Mouse (Mus musculus) stomach, embryonic 15.5 days (tissue): ENCODE data around the gene 1700024B05Rik. TPM values are rescaled to one million over a fixed set of nuclear protein-coding genes. Genes with fewer than 3 reads are reported as not detected.
"Not testable (repeated sequence)": the region's sequence is repeated elsewhere in the genome, so short reads cannot be mapped to it uniquely, and the experiment has no call there.

Source experiments
- ATAC-seq: fragments of 200-750 bp; cut with Nextera tagmentation; 2 replicates; pipeline ENCODE4 v1.8.0; 2017; ENCODE audit warnings: low read depth, moderate number of reproducible peaks, moderate TSS enrichment; ENCODE audit not compliant: insufficient read depth, low FRiP score
- H3K27ac ChIP-seq: fragments of 300-500 bp; sonication (generic); 2 replicates; pipeline ENCODE4 v1.5.1; 2015; ENCODE audit warnings: mild to moderate bottlenecking, inconsistent platforms
- H3K27me3 ChIP-seq: fragments of 300-500 bp; sonication (generic); replicated peaks from 2 replicates; pipeline ENCODE4 v1.6.1; 2015; ENCODE audit warnings: inconsistent platforms
- H3K36me3 ChIP-seq: fragments of 300-500 bp; sonication (generic); 2 replicates; pipeline ENCODE4 v1.6.1; 2015; ENCODE audit warnings: inconsistent platforms
- H3K4me1 ChIP-seq: fragments of 300-500 bp; sonication (generic); 2 replicates; pipeline ENCODE4 v1.6.1; 2015; ENCODE audit warnings: inconsistent platforms
- H3K4me2 ChIP-seq: fragments of 300-500 bp; sonication (generic); 2 replicates; pipeline ENCODE4 v1.6.1; 2015; ENCODE audit warnings: mild to moderate bottlenecking, inconsistent platforms
- H3K4me3 ChIP-seq: fragments of 300-500 bp; sonication (generic); replicated peaks from 2 replicates; pipeline ENCODE4 v1.5.1; 2015; ENCODE audit warnings: inconsistent platforms
- H3K9ac ChIP-seq: fragments of 300-500 bp; sonication (generic); 2 replicates; pipeline ENCODE4 v1.6.1; 2015; ENCODE audit warnings: inconsistent platforms
- H3K9me3 ChIP-seq: fragments of 300-500 bp; sonication (generic); 2 replicates; pipeline ENCODE4 v1.6.1; 2016; ENCODE audit warnings: inconsistent platforms
- WGBS: fragments of 180-500 bp; shearing (Covaris S2); methylation state at CpG from one replicate; pipeline ENCODE4 v1.1.7; 2015; 5-methylcytosine and 5-hydroxymethylcytosine counted together
- polyA plus RNA-seq: library from polyadenylated mRNA; unstranded; fragments of >200 nt; fragmentation: Nextera tagmentation; extraction: Ambion mirVana; gene quantifications from 2 replicates; pipeline ENCODE4 v1.2.1, GENCODE M21; 2015

1700024B05Rik gene
- polyA plus RNA-seq, result not detected in 2 replicates

- H3K36me3 ChIP-seq, H3K27ac ChIP-seq, ATAC-seq, H3K27me3 ChIP-seq, H3K4me1 ChIP-seq, H3K4me3 ChIP-seq, H3K4me2 ChIP-seq, H3K9me3 ChIP-seq, H3K9ac ChIP-seq: not testable (repeated sequence)
- 90% methylated on average over 1 of the region's 2 CpGs for WGBS
Observed at GRCm38 (mm10) chr14:41943695-41944094, at the start of gene 1700024B05Rik. Gene 1700024B05Rik, plus strand, starts transcription at chr14:41943995.

GRCm38 (mm10) chr14:41907190-41907589 lies 36.6 kb upstream of the 1700024B05Rik start, which contains the start of gene Gm7980:
Gene Gm7980, minus strand, starts transcription at chr14:41907290.
- not testable (repeated sequence) for H3K27me3 ChIP-seq, H3K4me2 ChIP-seq, H3K4me3 ChIP-seq, H3K27ac ChIP-seq, ATAC-seq, H3K9me3 ChIP-seq, H3K36me3 ChIP-seq, H3K9ac ChIP-seq, H3K4me1 ChIP-seq
- no CpG with 5 or more reads among the region's 2 CpGs for WGBS

DNA sequence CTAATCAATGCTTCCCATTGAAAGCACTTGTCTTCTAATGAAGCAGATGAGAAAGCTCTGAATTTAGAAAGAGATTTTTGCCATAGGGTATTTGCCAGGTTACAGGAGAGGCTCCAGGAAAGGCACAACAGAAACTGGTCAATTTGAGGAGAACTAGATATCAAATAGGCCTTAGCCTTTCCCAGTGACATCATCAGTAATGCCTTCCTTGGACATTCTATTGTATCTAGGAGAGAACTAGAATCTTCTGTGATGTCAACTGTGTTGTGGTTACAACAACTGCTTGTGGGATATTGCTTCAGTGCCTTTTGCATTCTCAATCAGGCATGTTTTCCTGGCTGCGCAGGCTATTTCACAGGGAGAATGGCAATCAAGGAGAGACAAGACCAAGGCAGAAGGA lies 19.1 kb upstream of the 1700024B05Rik start, which contains the start of gene 1700049E17Rik1:
Gene 1700049E17Rik1, plus strand, starts transcription at position 301 of the 400 bp plus-strand sequence.
- not testable (repeated sequence) for H3K9ac ChIP-seq, ATAC-seq, H3K4me1 ChIP-seq, H3K27me3 ChIP-seq, H3K9me3 ChIP-seq, H3K27ac ChIP-seq, H3K4me2 ChIP-seq, H3K36me3 ChIP-seq, H3K4me3 ChIP-seq
- WGBS, result no CpG with 5 or more reads among the region's 1 CpGs

DNA sequence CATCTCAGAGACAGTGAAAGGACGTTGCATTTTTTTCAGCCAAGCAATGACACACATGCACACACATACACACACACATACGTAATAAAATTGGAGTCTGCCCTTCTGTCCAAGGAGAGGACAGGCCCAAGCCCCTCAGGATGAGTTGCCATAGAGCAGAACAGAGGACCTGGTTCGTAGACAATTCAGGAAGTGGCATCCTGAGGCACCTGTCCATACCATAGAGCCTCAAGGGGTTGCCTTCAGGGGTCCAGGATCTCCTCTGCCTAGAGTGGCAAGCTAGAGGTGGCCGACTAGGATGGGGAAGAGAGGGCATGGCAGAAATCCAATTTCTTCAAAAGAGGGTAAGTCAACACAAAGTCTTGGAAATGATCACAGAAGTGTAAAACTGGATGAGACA lies 20.3 kb downstream of the 1700024B05Rik start:
- H3K9me3 ChIP-seq, H3K9ac ChIP-seq, H3K4me3 ChIP-seq, H3K4me1 ChIP-seq, H3K27ac ChIP-seq, H3K36me3 ChIP-seq, ATAC-seq, H3K4me2 ChIP-seq, H3K27me3 ChIP-seq: not testable (repeated sequence)
- WGBS, result 62% methylated on average over 4 of the region's 4 CpGs

DNA sequence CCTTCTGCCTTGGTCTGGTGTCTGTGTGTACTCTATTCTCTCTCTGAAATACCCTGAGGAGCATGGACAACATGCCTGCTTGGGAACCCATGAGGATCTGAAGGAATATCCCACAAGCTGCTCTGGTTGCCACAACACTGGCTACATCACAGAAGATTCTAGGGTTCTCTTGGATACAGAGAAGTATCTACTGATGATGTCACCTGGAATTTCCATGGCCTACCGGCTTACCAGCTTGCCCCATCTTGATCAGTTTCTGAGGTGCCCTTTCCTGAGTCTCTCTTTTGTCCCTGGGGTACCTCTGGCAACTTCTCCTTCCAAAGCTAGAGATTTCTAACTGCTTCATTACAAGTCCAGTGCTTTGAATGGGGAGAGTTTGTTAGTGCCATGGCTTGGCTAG lies 24.0 kb downstream of the 1700024B05Rik start, which contains the start of gene Gm6401:
Gene Gm6401, minus strand, starts transcription at position 101 of the 400 bp plus-strand sequence.
- H3K4me1 ChIP-seq, H3K4me2 ChIP-seq, H3K36me3 ChIP-seq, H3K27me3 ChIP-seq, H3K9me3 ChIP-seq, H3K9ac ChIP-seq, ATAC-seq, H3K4me3 ChIP-seq, H3K27ac ChIP-seq: not testable (repeated sequence)
- 75% methylated on average over 1 of the region's 1 CpGs for WGBS

DNA sequence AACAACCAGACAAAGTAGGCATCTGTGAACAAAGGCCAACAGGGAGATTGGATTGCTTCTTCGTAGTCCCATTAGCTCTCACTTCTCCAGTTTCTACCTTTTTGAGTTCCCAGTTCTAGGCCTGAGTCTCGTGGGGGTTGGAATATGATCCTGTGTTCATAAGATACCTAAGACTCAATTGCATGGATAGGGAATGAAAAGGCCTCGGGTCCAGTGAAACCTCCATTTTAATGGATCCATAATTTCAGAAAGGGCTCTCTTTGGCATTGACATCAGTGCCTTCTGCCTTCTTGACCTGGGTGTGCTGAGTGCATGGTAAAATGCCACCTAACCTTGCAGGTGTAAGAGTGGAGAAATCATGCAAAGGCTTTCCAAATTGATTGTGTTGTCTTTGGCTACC lies 24.8 kb downstream of the 1700024B05Rik start:
- not testable (repeated sequence) for H3K27me3 ChIP-seq, ATAC-seq, H3K4me2 ChIP-seq, H3K9me3 ChIP-seq, H3K4me3 ChIP-seq, H3K36me3 ChIP-seq, H3K27ac ChIP-seq, H3K9ac ChIP-seq, H3K4me1 ChIP-seq
- WGBS, result 60% methylated on average over 3 of the region's 3 CpGs

DNA sequence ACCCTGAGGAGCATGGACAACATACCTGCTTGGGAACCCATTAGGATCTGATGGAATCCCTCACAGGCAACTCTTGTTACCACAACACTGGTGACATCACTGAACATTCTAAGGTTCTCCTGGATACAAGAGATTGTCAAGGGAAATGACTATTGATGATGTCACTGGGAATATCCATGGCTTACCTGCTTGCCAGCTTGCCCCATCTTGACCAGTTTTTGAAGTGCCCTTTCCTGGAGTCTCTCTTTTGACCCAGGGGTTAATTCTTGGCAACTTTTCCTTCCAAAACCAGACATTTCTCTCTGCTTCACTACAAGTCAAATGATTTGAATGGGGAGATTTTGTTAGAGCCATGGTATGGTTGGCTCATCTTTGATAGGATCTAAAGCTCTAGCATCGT lies 39.4 kb downstream of the 1700024B05Rik start, which contains the start of gene Gm3543:
Gene Gm3543, minus strand, starts transcription at position 101 of the 400 bp plus-strand sequence.
- 86% methylated on average over 1 of the region's 1 CpGs for WGBS

More for the DNA sequence above, 39.4 kb downstream of the 1700024B05Rik start, which contains the start of gene Gm3543:
- H3K4me2 ChIP-seq, H3K27me3 ChIP-seq, ATAC-seq, H3K4me3 ChIP-seq, H3K9me3 ChIP-seq, H3K4me1 ChIP-seq, H3K9ac ChIP-seq, H3K27ac ChIP-seq, H3K36me3 ChIP-seq: not testable (repeated sequence)

Other genes starting within 250 kb of the 1700024B05Rik start
- gene Gm8068, start 242.1 kb upstream of the 1700024B05Rik start, polyA plus RNA-seq, result not detected in 2 replicates
- gene Gm7929, start 193.4 kb upstream of the 1700024B05Rik start, polyA plus RNA-seq, result not detected in 2 replicates
- not detected in 2 replicates for gene Gm47189, start 171.6 kb upstream of the 1700024B05Rik start, polyA plus RNA-seq
- gene Gm7980, start 36.7 kb upstream of the 1700024B05Rik start, polyA plus RNA-seq, result not detected in 2 replicates
- gene 1700049E17Rik1, start 19.0 kb upstream of the 1700024B05Rik start, polyA plus RNA-seq, result not detected in 2 replicates
- gene Gm6401, start 23.9 kb downstream of the 1700024B05Rik start, polyA plus RNA-seq, result not detected in 2 replicates
- not detected in 2 replicates for gene Gm3543, start 39.3 kb downstream of the 1700024B05Rik start, polyA plus RNA-seq
- gene Gm7951, start 173.4 kb downstream of the 1700024B05Rik start, polyA plus RNA-seq, result not detected in 2 replicates
- gene Gm17027, start 218.6 kb downstream of the 1700024B05Rik start, polyA plus RNA-seq, result not detected in 2 replicates
- not detected in 2 replicates for gene Gm3573, start 246.8 kb downstream of the 1700024B05Rik start, polyA plus RNA-seq